Comparison of ENCODE assay signal across 12 mouse cellular contexts in genomic region chr1:170482236-170482905, GRCm38 (mm10).
"Had no signal": no experiment of that assay in that cellular context is flagged by ENCODE, and none has a peak within 500 bp of the region (broad histone marks: within the 10 kb centered on the region; RNA-seq: fewer than 3 reads in every experiment).

No protein-coding gene starts in this region.

- DNase-seq: layer of hippocampus, adult 9-11 months; layer of hippocampus, postnatal 36 days; midbrain, embryonic 14.5 days; spleen, adult 18-20 months; thymus, adult 2 months; thymus, postnatal 25 days had no signal

- H3K36me3 ChIP-seq: limb, embryonic 15.5 days; liver, embryonic 12.5 days; lung, embryonic 15.5 days; neural tube, embryonic 12.5 days had no signal

- H3K4me2 ChIP-seq: limb, embryonic 15.5 days; liver, embryonic 12.5 days; lung, embryonic 15.5 days; neural tube, embryonic 12.5 days had no signal

- H3K27me3 ChIP-seq: limb, embryonic 15.5 days; liver, embryonic 12.5 days; lung, embryonic 15.5 days; neural tube, embryonic 12.5 days had no signal

- H3K27ac ChIP-seq: hindbrain, postnatal 0 days; liver, embryonic 12.5 days; neural tube, embryonic 12.5 days had no signal

- H3K9ac ChIP-seq: limb, embryonic 15.5 days; liver, embryonic 12.5 days; lung, embryonic 15.5 days; neural tube, embryonic 12.5 days had no signal

- H3K4me3 ChIP-seq: limb, embryonic 15.5 days; liver, embryonic 12.5 days; lung, embryonic 15.5 days; myocyte; neural tube, embryonic 12.5 days had no signal

- ATAC-seq: hindbrain, postnatal 0 days; liver, embryonic 12.5 days had no signal

- H3K9me3 ChIP-seq: limb, embryonic 15.5 days; liver, embryonic 12.5 days; lung, embryonic 15.5 days; neural tube, embryonic 12.5 days had no signal
